Mouse (Mus musculus) adipocyte (in vitro differentiated cells): ENCODE data around the gene Car5b.

ENCODE experiments used
- DNase-seq: peaks from one replicate; pipeline ENCODE4 v3.0.0-alpha.2; 2016; ENCODE audit warnings: low spot score

Gene Car5b

DNA sequence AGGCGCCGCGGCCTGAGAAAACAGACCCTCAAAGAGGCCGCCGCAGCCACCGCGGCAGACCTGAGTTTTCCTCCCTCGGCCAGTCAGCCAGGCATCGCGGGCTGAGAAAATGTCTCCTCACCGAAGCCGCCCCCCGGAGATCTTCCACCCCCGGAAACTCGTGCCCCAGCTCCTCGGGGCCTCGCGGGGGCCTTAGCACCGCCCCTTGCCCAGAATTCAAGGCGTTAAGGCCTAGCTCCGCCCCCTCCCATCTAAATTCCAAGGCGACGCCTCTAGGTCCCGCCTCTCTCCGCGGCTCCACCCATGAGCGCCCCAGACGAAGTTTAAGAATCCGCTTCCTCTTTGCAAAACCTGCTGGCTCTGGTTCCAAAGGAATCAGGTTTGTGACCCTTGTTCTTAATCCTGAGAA lies 69.3 kb downstream of the Car5b start, which contains the start of gene Zrsr2:
Gene Zrsr2 (minus strand): TSS at position 195 of the 409 bp plus-strand sequence.
- peak; percentile 95 for DNase-seq

DNA sequence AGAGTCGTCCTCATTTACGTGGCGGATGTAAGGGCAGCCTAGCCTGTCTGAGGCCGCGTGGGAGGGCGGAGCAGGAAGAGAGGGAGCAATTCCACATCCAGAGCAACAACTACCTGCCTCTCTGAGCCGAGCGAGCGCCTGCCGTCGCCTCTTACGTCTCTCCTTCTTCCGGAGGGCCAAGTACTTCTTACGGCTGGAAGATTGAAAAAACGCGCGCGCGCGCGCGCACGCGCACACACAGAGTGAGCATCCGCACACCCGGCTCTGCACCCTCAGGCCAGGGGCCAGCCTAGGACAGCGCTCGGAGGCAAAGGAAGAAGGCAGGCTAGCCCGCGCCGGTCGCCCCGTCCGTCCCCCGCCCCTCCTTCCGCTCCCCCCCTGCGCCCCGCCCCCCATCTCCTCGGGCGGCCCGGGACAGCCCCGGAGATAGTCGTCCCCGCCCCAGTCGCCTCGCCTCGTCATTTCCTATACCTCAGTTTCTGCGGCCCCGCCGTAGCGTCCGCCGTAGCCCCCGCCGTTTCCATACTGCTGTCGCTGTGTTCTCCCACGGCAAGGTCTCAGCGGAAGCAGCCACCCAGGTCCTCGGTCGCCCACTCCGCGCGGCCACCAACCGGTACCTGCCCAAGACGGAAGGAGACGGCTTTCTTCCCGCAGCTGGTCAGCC lies 69.9 kb downstream of the Car5b start:
- DNase-seq, result peak; percentile 75

DNA sequence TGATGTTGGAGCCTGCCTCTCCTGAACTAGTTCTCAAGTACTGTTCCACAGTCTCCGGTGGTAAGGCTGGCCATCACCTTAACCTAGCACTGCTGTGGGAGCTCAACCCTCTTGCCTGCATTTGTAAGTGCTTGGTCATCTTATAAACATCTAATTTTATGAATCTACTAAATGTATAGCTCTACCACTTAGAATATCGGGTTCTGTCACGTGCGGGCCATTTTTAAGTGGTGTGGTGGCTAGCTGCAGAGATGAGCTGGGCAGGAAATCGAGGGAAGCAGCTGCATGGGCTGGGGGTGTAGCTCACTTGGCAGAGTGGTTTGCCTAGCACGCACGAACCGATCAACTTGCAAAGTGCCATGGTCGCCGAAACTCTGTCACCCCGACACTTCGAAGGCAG lies 70.4 kb downstream of the Car5b start:
- no peak for DNase-seq

DNA sequence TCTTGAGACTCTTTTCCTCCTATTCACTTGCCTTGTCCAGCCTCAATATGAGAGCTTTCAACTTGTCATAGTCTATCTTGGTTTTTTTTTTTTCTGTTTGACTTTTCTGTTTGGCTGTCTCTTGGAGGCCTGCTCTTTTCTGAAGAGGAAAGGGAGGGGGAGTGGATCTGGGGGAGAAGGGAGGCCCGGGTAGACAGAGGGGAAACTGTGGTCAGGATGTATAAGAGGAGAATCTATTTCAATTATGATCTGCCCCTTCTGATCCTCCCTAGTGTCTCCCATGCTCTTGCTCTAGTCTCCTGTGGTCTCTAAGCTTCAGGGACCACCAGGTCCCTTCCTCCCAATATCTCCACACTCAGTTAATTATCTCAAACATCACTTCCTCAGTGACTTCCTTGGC lies 76.2 kb downstream of the Car5b start:
- DNase-seq, result no peak

DNA sequence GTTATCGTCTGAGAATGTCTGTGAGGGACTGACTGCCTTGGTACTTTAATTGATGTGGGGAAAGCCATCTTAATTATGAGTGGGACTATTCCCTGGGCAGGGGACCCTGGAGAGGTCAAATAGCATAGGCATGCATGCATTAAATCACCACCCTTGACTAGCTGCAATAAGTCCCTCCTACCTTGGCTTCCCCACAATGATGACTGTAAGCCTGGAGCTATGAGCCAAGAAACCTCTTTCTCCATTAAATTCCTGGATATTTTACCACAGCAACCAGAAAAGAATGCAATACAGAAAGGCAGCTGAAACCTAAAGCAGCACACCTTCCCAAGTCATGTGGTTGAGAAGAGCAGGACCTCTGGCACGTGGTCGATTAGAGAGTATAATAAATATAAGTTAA lies 83.4 kb downstream of the Car5b start:
- no peak for DNase-seq

DNA sequence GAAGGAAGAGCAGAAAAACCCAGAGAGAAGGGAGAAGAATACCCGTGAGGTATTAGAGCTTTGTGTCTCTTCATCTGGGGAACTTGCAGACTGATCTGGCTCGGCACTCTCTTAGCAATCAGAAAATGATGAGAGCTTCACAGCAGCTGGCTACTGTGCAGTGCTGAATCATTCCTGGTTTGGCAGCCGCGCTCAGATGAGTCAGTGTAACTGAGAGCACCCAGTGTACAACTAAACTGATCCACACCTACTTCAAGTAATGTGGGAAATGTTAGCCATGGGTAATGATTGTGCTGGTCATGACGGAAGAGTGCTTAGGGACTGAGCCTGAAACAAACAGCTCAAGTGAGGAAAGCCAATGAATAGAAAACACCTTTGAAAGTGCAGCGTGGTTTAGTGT lies 89.2 kb downstream of the Car5b start:
- DNase-seq, result peak; percentile 55

DNA sequence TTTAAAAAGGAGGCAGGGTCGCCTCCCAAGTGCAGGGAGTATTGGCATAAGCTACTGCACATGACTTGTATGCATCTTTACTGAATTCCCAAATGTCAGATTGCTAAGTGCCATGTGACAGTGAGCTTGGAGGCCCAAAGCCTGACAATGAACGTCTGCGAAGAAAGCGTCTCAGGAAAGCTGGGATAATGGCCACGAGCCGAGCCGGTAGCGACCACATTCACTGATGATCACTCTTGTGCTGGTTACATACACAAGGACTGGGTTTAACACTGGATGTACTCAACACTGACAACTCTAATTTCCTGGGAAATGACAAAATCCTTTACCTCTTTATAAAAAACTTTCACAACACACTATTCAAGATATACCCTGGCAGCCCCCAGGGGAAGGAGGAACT lies 93.1 kb downstream of the Car5b start:
- DNase-seq, result no peak

DNA sequence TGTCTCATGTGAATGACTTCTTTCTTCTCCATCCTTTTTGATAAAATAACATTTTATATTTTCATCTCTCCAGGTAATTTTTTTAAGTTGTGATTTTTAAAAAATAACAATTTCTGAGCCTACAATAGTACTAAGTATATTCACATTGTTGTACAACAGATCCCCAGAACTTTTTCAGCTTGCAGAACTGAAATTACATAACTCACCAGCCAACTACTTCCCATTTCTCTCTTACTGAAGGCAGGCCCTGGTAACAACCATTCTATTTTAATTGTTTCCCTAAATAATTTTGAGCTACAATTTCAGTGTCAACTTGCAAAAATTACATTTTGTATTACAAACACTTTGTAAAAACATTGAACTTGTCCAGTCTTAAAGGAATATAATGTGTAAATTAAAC lies 98.2 kb downstream of the Car5b start:
- no peak for DNase-seq
